Mouse (Mus musculus) urinary bladder, postnatal 36 days (tissue): Measurements from ENCODE around the gene Nr1d2.
"Not testable (repeated sequence)": the region's sequence is repeated elsewhere in the genome, so short reads cannot be mapped to it uniquely, and the experiment has no call there.

ENCODE experiments used
- DNase-seq, 2 experiments: peaks; one replicate each; pipeline ENCODE4 v3.0.0; 2022; ENCODE audit warnings: low spot score in 2 of 2, mixed read lengths in 1 of 2

Nr1d2 gene

DNA sequence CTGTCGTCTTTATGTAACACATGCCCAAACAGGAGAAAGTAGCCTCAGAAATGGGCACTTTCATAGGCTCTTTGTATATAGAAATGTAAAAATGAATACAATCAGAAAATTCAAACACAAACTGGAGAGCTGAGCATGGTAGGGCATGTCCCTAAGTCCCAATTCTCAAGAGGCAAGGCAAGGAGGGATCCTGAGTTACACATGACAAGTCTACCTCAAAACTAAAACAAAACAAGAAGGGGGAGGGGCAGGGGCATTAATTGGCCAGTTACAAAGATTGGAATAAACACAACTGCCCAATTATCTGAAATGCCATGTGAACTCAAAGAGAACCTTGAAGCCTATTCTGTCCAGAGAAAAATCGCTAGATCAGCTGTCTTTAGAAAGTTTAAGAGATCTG lies 5.9 kb downstream of the Nr1d2 start:
- no peak for DNase-seq

DNA sequence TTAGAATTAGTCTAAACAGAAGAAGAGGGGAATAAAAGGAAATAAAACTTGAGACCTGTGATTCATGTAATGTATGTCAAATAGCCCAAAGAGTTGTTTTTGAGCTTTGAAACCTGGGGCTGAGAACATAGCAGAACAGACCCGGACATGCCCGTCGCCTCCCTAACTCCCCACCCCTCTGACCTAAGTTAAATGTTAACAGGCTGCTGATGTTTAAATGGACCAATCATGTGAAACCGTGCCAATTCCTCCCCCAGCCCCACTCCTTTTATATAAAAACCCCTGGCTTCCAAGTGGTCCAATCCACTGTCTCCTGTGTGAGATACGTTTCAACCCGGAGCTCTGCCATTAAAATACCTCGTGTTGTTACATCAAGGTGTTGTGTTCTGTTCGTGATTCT lies 7.1 kb downstream of the Nr1d2 start:
- DNase-seq: not testable (repeated sequence)

DNA sequence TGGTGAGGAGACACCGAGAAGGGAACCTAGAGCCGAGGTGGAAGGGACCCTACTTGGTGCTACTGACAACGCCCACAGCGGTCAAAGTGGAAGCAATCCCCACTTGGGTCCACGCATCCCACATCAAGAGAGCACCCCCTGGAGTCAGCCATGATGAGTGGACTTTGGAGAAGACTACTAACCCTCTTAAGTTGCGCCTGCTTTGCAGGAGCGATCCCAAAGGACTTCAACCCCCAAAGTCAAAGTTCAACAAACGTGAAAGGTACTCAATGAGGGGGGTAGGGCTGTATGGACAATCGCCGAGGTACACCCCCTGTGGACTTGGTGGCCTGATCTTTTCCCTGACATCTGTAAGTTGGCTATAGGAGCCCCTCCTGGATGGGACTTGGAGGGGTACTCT lies 9.2 kb downstream of the Nr1d2 start:
- DNase-seq: not testable (repeated sequence)

DNA sequence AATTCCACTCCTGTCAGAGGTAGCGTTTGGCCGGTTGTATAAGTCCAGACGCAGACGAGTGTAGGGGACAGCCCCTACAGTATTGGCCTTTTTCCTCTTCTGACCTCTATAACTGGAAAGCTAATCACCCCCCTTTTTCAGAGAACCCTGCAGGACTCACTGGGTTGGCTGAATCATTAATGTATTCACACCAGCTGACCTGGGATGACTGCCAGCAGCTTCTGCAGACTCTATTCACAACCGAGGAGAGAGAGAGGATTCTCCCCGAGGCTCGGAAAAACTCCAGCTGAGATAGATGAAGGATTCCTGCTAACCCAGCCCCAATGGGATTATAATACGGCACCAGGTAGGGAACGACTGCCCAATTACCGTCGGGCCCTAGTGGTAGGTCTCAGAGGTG lies 12.7 kb downstream of the Nr1d2 start:
- DNase-seq: not testable (repeated sequence)

DNA sequence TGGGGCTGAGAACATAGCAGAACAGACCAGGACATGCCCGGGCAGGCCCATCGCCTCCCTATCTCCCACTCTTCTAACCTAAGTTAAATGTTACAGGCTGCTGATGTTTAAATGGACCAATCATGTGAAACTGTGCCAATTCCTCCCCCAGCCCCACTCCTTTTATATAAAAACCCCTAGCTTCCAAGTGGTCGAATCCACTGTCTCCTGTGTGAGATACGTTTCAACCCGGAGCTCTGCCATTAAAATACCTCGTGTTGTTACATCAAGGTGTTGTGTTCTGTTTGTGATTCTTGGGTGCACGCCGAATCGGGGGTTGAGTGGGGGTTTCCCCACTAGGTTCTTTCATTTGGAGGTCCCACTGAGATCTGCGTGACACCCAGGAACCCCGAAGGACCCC lies 13.5 kb downstream of the Nr1d2 start:
- not testable (repeated sequence) for DNase-seq

DNA sequence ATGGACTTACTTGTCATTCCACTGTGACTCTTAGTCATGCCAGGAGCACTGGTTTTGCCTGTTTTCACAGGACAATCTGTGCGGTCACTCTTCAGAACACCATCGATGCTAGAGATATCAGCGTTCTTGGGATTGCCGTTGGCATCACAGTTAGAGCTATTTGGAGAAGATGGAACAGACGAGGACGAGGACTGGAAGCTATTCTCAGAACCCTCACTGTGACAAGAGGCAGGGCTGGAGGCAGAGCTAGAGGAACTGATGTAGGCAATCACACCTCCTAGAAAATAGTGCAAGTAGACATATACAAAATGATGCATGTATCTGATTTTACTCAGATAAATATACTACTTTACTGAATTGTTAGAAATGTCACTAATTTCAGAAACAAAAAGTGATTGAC lies 16.9 kb downstream of the Nr1d2 start:
- DNase-seq: no peak

DNA sequence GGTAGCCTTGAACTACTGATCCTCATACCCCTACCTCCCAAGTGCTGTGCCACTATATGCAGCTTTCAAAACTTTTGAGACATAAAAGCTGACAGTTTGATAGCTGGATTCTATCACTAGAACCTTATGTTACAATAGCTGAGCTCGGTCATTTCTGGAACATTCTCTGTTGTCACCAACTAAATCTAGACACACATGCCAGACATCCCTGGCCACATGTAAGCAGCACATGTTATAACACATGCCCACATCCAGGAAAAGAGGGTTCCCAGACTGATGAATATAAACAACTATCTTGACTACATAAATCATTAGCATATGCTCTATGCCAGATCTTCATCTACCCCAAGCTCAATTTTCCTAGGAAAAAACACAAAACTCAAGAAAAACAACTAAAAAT lies 21.8 kb downstream of the Nr1d2 start:
- DNase-seq: no peak

DNA sequence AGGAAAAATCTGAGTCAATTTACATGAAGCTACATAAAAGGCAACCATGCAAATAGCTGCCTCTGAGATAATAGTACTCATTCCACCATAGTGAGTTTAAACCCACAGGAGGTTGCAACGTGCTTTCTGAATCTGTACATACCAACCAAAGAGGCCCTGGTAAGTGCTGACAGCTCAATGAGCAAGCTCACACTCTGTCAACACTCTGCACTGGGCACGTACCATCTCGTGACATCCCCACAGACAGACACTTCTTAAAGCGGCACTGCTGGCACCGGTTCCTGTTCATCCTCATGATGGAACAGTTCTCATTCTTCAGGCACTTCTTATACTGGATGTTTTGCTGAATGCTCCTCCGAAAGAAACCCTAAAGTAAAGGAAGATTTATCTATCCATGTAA lies 22.5 kb downstream of the Nr1d2 start:
- no peak for DNase-seq

DNA sequence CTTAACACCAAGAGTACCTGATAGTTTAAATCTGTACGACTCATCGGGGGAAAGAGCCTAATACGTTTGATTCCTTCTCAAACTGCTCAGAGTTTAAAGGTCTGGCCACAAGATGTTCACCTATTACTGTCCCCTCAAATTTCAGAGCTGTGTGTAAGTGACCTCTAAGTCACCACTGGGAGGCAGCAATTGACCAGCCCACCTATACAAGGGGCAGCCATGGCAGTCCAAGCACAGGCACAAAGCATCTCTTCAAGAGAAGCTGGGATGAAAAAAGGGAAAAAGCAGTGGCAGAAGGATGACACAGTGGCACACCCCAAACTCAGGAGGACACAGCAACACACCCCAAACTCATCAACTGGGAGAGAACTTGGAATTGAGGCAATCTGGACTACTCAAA lies 28.1 kb downstream of the Nr1d2 start:
- DNase-seq: no peak

DNA sequence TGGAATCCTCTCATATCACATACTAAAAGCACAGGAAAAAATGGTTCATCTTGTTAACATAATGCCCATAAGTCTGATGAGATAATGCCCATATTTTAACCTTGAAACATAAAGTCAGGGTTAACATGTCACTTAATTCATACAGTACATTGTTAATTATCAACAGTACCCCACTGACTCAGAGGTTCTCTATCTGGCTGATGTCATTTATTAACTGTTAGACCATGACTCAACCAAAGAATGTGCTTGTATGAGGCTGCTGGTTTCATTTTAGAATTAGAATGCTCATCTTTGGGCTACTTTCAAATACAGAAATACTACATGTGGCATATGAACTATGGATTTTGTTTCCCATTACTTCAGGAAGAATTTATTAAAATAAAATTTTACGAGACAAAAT lies 34.6 kb downstream of the Nr1d2 start:
- not testable (repeated sequence) for DNase-seq

DNA sequence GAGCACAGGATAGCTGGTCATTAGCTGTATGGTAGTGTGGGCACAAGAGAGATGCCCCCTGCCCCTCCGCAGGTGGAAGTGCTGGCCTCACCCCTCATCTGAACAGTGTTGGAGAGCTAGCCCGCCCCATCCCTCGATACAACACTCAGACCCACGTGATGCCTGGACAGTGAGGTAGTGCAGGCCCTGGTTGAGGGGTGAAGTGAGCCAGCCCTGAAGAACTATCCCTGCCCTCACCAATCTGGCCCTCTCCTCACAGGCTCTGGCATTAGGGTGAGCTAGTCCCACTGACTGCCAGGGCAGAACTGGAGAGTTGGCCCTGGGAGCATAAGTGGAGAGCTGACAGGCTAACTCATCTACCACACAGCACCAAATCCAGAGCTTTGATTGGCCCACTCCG lies 37.5 kb downstream of the Nr1d2 start:
- no peak for DNase-seq

DNA sequence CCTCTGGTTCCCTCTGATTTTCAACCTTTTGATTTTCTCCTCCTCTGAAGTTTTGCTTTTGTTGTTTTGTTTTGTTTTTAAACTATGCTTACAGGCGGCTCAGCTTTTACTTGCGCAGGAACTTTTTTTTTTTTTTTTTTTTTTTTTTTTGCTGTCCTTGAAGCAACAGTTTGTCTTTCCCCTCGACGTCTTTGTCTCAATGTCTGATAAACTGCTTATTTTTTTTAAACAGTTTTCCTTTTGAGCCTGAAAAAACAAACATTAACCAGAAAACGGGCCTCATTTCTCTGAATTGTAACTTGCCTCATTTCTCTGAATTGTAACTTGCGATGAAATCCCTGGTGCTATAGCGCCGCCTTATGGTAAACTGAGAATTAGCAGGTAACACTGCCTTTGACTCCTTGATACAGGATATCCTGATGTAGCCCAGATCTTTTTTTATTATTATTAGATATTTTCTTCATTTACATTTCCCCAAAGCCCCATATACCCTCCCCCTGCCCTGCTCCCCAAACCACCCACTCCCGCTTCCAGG lies 52.0 kb downstream of the Nr1d2 start:
- DNase-seq: peak; percentile 25 to 28

DNA sequence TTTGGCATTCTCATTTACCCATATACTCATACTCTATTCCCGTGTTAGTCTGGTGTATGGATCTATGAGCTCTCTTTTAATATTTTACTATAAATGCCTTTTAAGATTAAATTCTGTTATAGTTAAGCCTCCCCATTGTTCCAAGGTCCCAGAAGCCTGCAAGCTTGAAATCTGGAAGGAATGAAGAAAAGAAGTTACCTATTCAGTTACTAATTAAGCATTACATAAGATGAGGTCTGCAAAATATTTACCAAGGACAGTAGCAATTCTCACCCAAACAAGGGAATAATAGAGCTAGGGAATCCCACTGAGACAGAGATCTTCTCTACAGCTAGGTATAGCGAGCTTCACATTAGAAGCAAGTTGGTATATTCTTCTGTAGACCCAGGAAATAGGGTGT lies 61.4 kb downstream of the Nr1d2 start:
- not testable (repeated sequence) for DNase-seq

DNA sequence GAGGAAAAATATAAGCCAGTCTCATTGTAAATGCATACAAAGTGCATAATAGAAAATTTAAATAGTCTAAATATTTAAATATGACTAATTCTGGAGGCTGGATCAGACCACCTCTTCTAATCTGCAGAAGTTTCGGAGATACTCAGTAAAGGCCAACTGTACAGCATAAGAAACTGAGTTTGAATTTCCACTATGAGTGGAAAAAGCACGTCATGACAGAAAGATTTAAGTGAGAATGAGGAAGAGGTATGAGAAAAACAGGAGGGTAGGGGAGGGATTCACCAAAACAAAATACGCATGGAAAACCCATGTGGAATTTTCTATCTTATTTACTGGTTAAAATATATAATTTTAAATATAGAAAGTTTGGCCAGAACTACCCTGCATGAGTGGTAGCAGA lies 71.3 kb downstream of the Nr1d2 start:
- DNase-seq: no peak

DNA sequence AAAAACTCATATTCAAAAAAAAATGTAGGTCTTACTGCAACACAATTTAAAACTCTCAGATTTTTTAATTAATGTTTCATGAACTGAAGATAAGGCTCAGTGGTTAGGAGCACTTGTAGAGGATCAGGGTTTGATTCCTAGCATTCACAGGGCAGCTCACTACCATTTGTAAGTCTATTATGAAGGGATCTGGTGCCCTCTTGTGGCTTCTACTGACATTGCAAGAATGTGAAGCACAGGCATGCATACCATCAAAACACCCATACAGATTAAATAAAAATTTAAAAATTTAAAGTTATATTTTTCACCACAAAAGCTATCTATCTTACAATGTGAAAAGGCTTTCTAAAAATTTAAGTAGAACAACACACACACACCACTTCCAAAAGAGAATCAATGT lies 71.9 kb downstream of the Nr1d2 start:
- DNase-seq: peak in 1 of 2 experiments; percentile 10
